Mouse (Mus musculus) c-Kit-negative CD71-positive TER-119-positive erythroid progenitor cells, embryonic 14.5 days (primary cell): ENCODE results near the gene Taf8.

ENCODE experiments used
- DNase-seq: peaks from one replicate; pipeline ENCODE4 v3.0.0-alpha.2; 2013; ENCODE audit warnings: low read depth, low spot score

The Taf8 gene

GRCm38 (mm10) chr17:47484993-47485392 is 17.1 kb downstream of the Taf8 start:
- no peak for DNase-seq

GRCm38 (mm10) chr17:47484241-47484921 is 17.7 kb downstream of the Taf8 start:
- no peak for DNase-seq

GRCm38 (mm10) chr17:47482401-47482800 is 19.7 kb downstream of the Taf8 start:
- peak; percentile 56 for DNase-seq

GRCm38 (mm10) chr17:47479887-47480286 is 22.2 kb downstream of the Taf8 start:
- DNase-seq: no peak

- DNase-seq: peak; percentile 35
Measured at GRCm38 (mm10) chr17:47475714-47476113, 26.4 kb downstream of the Taf8 start.

- no peak for DNase-seq
Measured at GRCm38 (mm10) chr17:47475181-47475580, 26.9 kb downstream of the Taf8 start.

GRCm38 (mm10) chr17:47474250-47474649 is 27.8 kb downstream of the Taf8 start:
- DNase-seq: no peak

GRCm38 (mm10) chr17:47473434-47473974 is 28.6 kb downstream of the Taf8 start:
- peak; percentile 40 for DNase-seq

GRCm38 (mm10) chr17:47472435-47473350 is 29.4 kb downstream of the Taf8 start:
- no peak for DNase-seq

GRCm38 (mm10) chr17:47470686-47471085 is 31.4 kb downstream of the Taf8 start:
- no peak for DNase-seq

GRCm38 (mm10) chr17:47470121-47470520 is 32.0 kb downstream of the Taf8 start:
- no peak for DNase-seq

- DNase-seq: no peak
Measured at GRCm38 (mm10) chr17:47469642-47470041, 32.5 kb downstream of the Taf8 start.

GRCm38 (mm10) chr17:47468466-47468865 is 33.6 kb downstream of the Taf8 start:
- DNase-seq: no peak

- DNase-seq: no peak
Measured at GRCm38 (mm10) chr17:47468063-47468462, 34.0 kb downstream of the Taf8 start.

- no peak for DNase-seq
Measured at GRCm38 (mm10) chr17:47467659-47468058, 34.4 kb downstream of the Taf8 start.

GRCm38 (mm10) chr17:47466284-47466683 is 35.8 kb downstream of the Taf8 start:
- no peak for DNase-seq

GRCm38 (mm10) chr17:47465016-47465415 is 37.1 kb downstream of the Taf8 start:
- DNase-seq: no peak

- DNase-seq: no peak
Measured at GRCm38 (mm10) chr17:47464248-47464965, 37.7 kb downstream of the Taf8 start.

GRCm38 (mm10) chr17:47462728-47463388 is 39.2 kb downstream of the Taf8 start:
- no peak for DNase-seq

GRCm38 (mm10) chr17:47462209-47462608 is 39.9 kb downstream of the Taf8 start:
- DNase-seq: no peak

GRCm38 (mm10) chr17:47461688-47462087 is 40.4 kb downstream of the Taf8 start:
- no peak for DNase-seq
